ENCODE assay signal across 10 mouse cellular contexts in the genomic region with DNA sequence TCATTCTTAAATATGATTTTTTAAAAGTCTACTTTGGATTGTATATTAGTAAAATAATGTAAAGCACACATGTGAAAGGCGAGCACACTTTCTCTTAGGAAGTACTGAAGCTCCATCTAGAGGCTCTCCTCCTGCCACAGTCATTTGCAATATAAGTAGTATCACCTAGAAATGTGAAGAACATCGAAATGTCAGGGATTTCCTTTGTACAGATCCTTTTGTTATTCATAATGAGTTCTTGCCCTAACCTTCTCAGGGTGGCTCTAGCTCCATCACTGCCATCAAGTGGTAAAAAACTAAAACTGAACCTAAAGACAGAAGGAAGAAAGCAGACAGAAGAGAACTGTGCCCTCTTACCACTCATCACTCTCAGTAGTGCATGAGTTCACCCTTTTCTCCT. TPM values are rescaled to one million over a fixed set of nuclear protein-coding genes. Genes with fewer than 3 reads are reported as not detected.
DNase-seq lines count a peak whose midpoint lies in the region; ATAC-seq and TF ChIP-seq lines count a peak whose summit lies in the region.
"Had no signal": no experiment of that assay in that cellular context is flagged by ENCODE, and none has a peak within 500 bp of the region (broad histone marks: within the 10 kb centered on the region; RNA-seq: fewer than 3 reads in every experiment).

No protein-coding gene starts in this region.

- no peaks in the 10 kb centered on the region for H3K36me3 ChIP-seq in heart, postnatal 0 days (replicated peaks; ENCODE audit: control insufficient read depth, insufficient read depth, low read length)
- H3K36me3 ChIP-seq in hindbrain, embryonic 16.5 days (ENCODE audit: control insufficient read depth, insufficient read depth, low read length) = no peaks in the 10 kb centered on the region

- H3K4me3 ChIP-seq in heart, postnatal 0 days (ENCODE audit: low read depth, low read length) = no peak overlapping the region
- H3K4me3 ChIP-seq in hindbrain, embryonic 16.5 days (ENCODE audit: low read length) = no peak overlapping the region
- H3K4me3 ChIP-seq: erythroblast, embryonic 14.5 days had no signal

- peak; percentile 57 for TF ChIP-seq CTCF in heart, postnatal 0 days (IDR thresholded peaks at IDR 0.05; ENCODE audit: low read depth)

- no peaks in the 10 kb centered on the region for H3K4me1 ChIP-seq in heart, postnatal 0 days (ENCODE audit: control insufficient read depth, insufficient read depth)
- H3K4me1 ChIP-seq in hindbrain, embryonic 16.5 days (ENCODE audit: control insufficient read depth, insufficient read depth, low read depth, low read length) = no peaks in the 10 kb centered on the region

- H3K9me3 ChIP-seq in heart, postnatal 0 days (replicated peaks; ENCODE audit: control insufficient read depth, low read length) = no peaks in the 10 kb centered on the region
- H3K9me3 ChIP-seq in hindbrain, embryonic 16.5 days (ENCODE audit: control insufficient read depth, low read length) = no peaks in the 10 kb centered on the region

- DNase-seq in heart, postnatal 0 days (ENCODE audit: low spot score) = peak; percentile 35
- DNase-seq in heart, adult 11 months = no peak
- peak; percentile 84 for DNase-seq in 416B (ENCODE audit: low read depth)
- no peak for DNase-seq in right cerebral cortex, postnatal 10 days (ENCODE audit: low spot score in 2 of 2)
- no peak for DNase-seq in frontal cortex, postnatal 10 days (ENCODE audit: low spot score in 2 of 2)
- no peak for DNase-seq in gastrocnemius, adult 18-20 months (ENCODE audit: low spot score)

- 66% methylated on average over 2 of the region's 2 CpGs for WGBS in heart, postnatal 0 days
- WGBS in hindbrain, embryonic 16.5 days = 46% methylated on average over 2 of the region's 2 CpGs

- no peaks in the 10 kb centered on the region for H3K27me3 ChIP-seq in heart, postnatal 0 days (ENCODE audit: control insufficient read depth, insufficient read depth, low read length)
- no peaks in the 10 kb centered on the region for H3K27me3 ChIP-seq in hindbrain, embryonic 16.5 days (replicated peaks; ENCODE audit: control insufficient read depth, insufficient read depth, low read length)

- H3K4me2 ChIP-seq in heart, postnatal 0 days (ENCODE audit: low read depth, low read length) = no peak overlapping the region
- no peak overlapping the region for H3K4me2 ChIP-seq in hindbrain, embryonic 16.5 days (ENCODE audit: low read length)

- ATAC-seq in heart, postnatal 0 days (ENCODE audit: insufficient read depth, low read depth) = no peak
- peak; percentile 57 for ATAC-seq in activated CD4-positive, CD25-positive, alpha-beta regulatory T cell, adult 4 months
- peak; percentile 52 for ATAC-seq in hindbrain, embryonic 16.5 days

- no peak for TF ChIP-seq EP300 in heart, postnatal 0 days (IDR thresholded peaks at IDR 0.05; ENCODE audit: low read depth)

- H3K9ac ChIP-seq in heart, postnatal 0 days (replicated peaks; ENCODE audit: low read depth, low read length) = no peak overlapping the region
- no peak overlapping the region for H3K9ac ChIP-seq in hindbrain, embryonic 16.5 days (ENCODE audit: low read depth, low read length)

- no peak overlapping the region for H3K27ac ChIP-seq in heart, postnatal 0 days (ENCODE audit: low read depth)
- H3K27ac ChIP-seq in hindbrain, embryonic 16.5 days (ENCODE audit: low read depth, low read length) = no peak overlapping the region
- H3K27ac ChIP-seq: macrophage had no signal

RNA-seq across cellular contexts. Expression of a gene that starts 49.2 kb away (rescaled TPM):
- 15.2 and 21.8 TPM in 2 replicates for total RNA-seq in heart, postnatal 0 days (2014; rRNA removed; ENCODE audit: low replicate concordance)
- 20.2 and 20.6 TPM in 2 replicates for polyA plus RNA-seq in heart, postnatal 0 days (2015; fragmentation: Nextera tagmentation; extraction: Ambion mirVana)
- polyA plus RNA-seq in activated CD4-positive, CD25-positive, alpha-beta regulatory T cell, adult 4 months (2017; shearing (Covaris generic)) = 10 to 100 TPM; 28.5 to 33.8 TPM
- 19.1 and 21.7 TPM in 2 replicates for polyA plus RNA-seq in hindbrain, embryonic 16.5 days (2015; fragmentation: Nextera tagmentation; extraction: Ambion mirVana)
- total RNA-seq in gastrocnemius, adult 18-20 months (2021) = 10 to 100 TPM in 1 of 2 experiments, 1 to 10 TPM in 1; 8.7 to 10.4 TPM

Comparison
In these comparisons a context has a peak if more than half of its experiments do, and no peak if none do; other contexts are left out.
1. DNase-seq: peak in heart, postnatal 0 days (single experiment) and 416B (single experiment); none in heart, adult 11 months (single experiment), right cerebral cortex, postnatal 10 days (0 of 2), frontal cortex, postnatal 10 days (0 of 2) and gastrocnemius, adult 18-20 months (single experiment).